Mouse (Mus musculus): ENCODE data around the gene Dok7.

DNA sequence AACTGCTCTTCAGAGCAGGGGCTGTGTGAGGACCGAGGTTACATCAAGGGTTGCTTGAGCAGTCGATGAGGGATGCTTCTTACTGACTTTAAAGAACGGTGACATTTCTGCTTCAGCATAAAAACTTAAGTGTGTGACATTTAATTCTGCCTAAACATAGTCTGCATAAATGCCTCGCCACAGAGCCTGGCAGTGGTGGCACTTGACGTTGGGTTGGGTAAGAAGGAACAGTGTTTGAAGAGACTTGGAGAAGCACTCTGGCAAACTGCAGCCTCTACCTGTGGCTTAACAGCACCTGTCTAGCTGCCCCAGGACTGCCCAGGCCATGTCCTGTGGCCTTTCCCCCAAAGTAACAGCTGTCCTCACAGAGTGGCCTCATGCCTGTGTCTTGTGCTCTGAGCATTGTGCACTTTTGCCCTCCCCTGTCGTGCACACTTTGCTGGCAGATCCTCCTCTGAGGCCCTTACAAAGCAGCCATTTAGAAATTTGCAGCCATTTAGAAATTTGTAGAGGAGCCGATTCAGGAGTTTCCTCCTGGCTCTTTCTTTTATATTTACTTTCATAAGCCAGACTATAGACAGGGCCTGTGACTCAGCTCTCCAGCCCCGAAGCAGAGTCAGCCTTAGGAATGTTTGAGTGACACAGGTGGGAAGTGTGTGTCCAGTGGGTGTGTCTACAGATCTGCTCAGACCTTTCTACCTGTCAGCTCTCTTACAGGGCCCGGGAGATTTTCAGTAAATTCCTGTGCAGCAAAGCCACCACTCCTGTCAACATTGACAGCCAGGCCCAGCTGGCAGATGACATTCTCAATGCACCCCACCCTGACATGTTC lies 35.9 kb upstream of the Dok7 start:
- TF ChIP-seq POLR2A (IDR thresholded peaks at IDR 0.05; ENCODE audit: control insufficient read depth, extremely low read depth, insufficient read depth, low read length, poor library complexity), result no peak
- no peak for TF ChIP-seq CTCF (IDR thresholded peaks at IDR 0.05; ENCODE audit: borderline replicate concordance, control insufficient read depth, extremely low read depth, insufficient read depth, low read length, poor library complexity)

All from thymus, adult 2 months (tissue).